Mouse (Mus musculus) kidney, adult 8-10 months (tissue): ENCODE data around the gene Tsga13.

Source experiments
- DNase-seq, 2 experiments: peaks; one replicate each; pipeline ENCODE4 v3.0.0; 2022

Tsga13 gene

DNA sequence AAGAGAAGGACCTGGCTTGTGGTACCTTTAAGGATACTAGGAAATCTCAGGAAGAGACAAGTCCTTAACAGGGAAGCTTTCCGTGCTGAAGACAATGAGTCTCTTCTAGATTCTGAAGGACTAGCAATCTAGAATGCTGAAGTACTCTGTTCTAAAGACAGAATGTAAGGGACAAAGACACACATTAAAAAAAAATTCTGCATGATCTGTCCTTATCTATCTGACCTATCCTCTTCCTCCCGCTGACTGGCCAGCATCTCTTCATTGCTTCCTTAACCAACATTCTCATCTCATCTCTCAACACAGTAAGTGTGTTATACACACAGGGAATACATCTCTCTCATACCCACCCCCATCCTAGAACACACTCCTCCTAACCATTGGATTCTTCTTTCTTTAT is at the start of gene Tsga13:
Tsga13 (minus strand) TSS at position 101 of the 400 bp plus-strand sequence.
- no peak for DNase-seq

DNA sequence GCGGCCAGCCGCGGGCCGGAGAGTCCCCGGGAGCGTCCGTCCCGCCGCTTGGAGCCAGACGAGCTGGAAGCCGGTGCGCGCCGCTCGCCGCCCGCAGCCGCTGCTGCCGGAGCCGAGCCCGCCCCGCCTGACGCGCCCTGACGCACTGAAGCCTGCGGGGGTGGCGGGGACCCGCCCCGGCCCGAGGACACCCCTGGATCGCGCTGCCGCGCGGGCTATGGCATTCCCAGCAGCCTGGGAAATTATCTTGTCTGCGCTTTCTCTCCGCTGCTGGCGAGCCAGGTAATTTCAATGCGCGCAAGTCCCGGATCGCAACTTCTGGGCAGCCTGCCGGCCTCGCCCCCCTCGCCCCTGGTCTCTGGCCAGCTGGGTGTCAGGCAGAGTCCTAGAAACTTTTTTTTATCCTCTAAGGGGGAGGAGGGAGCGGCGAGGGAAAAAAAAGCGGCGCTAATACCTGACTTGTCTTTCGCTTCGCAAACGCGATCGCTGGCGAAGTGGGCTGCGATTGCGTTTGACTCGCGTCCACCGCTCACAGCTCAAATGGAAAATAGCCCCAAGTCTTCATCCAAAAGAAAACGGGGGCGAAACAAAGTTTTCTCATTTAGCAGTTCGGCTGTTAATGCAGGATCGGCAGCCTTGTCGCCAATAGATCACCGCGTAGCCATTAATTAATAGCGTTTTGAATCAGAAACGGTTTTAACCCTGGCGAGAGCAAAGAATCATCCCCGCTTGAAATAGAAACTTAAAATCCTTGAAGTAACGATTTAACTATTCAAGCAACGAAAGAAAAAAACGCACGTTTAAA is 43.6 kb upstream of the Tsga13 start, which contains the start of gene Klf14:
Klf14 (minus strand) TSS at position 343 of the 805 bp plus-strand sequence.
- DNase-seq: no peak

GRCm38 (mm10) chr6:30957784-30958735 is 42.7 kb upstream of the Tsga13 start:
- DNase-seq: peak in 1 of 2 experiments; percentile 4

DNA sequence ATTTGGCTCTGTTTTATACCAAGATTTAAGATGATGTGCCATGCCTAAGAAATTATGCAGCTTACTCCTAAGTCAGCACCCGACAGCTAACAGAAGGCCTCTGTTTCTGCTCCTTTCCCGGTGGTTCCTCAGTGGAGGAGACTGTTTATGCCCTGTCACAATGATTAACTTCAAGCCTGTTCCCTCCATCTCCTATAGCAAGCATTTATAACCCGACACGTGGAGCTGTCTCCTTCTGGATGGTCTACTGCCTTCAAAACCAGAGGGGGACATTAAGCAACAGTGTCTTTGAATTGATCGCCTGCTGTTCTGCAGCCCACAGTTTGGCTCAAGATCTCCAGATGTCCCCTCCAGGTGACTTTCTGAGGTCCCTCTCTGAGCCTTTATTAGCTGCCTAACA is 23.9 kb upstream of the Tsga13 start:
- DNase-seq: no peak

DNA sequence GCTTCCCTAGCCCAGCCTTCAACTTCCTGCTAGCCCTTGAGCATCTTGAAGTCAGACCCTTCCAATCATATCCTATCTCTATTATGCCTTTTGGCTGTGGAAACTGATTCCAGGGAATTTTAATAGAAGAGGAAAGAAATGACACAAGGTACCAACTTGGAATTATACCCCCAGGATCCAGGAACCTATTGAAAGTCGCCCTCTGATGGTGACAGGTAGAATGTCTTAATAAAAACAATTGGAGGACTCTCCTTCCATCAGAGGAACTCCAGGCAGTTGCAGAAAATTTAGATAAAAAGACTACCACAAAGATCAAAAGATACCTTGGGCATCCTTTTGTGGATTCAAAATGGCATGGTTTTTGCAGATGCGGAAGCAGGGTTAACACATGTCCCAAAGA is 7.4 kb upstream of the Tsga13 start:
- no peak for DNase-seq

- DNase-seq: no peak
Observed at GRCm38 (mm10) chr6:30921826-30922225, 6.5 kb upstream of the Tsga13 start.

DNA sequence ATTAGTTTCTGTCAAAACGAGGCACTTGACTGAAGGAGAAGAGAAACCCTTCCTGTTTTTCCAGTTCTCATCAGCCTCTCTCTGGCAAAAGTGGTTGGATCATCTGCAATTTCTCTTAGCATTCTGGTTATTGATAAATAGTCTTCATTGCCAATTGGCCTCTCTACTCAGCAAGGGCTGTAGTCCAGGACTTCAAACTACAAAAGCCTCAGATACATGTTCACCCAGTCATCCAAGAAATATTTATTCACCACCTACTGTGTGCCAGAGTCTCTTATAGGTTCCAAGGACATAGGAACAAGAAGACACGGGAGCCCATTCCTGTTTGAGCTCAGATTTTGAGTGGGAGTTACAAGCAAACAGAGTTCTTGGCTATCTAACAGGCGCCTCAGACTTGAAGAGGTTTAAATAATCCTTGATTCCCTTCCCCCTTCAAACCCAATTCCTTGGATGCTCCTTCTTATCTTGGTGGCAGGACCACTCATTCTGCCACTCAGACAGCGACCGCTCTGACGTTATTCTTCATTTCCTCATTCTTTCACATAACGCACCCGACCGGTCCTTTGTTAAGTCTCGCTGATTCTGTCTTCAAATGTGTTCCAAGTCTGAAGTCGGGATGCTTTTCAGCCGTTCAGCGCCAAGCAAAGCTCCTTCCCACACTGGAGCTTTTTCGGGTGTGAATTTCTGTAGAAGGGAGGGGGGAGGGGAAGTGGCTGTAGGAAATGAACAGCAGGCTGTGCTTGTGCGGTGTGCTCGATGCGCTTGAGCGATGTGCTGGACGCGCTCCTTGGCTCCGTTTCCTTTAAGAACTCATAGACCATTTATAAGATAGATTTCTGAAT is 5.7 kb upstream of the Tsga13 start:
- peak in 1 of 2 experiments; percentile 16 for DNase-seq

DNA sequence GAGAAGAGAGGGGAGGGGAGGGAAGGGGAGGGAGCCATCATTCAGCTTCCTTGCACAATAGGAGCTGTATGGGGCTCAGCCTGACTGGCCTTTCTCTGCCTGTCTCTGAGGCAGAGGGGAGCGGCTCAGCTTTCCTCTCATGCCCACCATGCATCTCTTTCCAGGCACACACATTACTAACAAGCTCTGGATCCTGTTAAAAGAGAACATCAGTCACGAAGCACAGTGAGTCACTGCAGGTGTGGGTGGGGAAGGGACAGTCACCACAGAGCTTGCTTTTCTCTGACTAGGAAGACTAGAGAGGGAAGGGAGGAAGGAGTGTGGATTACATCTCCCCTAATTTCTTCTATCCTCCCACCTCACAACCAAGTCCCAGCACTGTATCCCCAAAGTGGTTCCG is 7.4 kb downstream of the Tsga13 start:
- DNase-seq: no peak

DNA sequence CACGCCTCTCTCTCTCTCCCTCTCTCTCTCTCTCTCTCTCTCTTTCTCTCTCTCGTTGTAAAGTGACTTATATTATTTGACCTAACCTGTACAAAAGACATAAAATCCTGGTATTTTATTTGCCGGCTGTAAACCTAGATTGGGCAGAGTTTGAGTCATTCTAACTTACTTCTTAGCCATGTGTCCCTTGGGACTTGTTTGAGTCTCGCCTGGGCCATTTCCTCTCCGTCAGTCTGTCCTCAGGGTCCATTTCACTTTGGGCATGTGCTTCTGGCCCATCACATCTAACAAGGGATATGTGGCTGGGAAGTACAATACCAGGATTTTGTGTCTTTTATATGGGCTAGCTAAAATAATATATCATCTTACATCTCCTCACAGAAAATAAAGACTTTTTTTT is 10.5 kb downstream of the Tsga13 start:
- DNase-seq: no peak

GRCm38 (mm10) chr6:30904033-30904432 is 11.3 kb downstream of the Tsga13 start:
- DNase-seq: no peak

GRCm38 (mm10) chr6:30897520-30897919 is 17.9 kb downstream of the Tsga13 start:
- no peak for DNase-seq

DNA sequence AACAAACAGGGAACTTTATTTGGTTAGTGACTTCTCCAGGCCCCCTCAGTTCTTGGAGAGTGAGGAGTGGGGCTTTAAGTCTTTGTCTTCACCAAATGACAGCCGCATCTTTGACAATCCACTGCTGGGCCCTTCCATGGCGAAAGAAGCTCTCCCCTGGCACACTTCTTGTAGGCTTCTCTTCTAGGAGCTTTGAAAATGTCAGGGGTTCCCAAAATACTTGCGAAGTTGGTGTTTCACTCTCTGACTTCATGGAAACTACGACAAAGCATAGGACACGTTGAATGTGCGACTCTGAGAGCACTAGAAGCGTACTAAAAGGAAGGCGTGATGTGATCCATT is 18.4 kb downstream of the Tsga13 start:
- DNase-seq: no peak

DNA sequence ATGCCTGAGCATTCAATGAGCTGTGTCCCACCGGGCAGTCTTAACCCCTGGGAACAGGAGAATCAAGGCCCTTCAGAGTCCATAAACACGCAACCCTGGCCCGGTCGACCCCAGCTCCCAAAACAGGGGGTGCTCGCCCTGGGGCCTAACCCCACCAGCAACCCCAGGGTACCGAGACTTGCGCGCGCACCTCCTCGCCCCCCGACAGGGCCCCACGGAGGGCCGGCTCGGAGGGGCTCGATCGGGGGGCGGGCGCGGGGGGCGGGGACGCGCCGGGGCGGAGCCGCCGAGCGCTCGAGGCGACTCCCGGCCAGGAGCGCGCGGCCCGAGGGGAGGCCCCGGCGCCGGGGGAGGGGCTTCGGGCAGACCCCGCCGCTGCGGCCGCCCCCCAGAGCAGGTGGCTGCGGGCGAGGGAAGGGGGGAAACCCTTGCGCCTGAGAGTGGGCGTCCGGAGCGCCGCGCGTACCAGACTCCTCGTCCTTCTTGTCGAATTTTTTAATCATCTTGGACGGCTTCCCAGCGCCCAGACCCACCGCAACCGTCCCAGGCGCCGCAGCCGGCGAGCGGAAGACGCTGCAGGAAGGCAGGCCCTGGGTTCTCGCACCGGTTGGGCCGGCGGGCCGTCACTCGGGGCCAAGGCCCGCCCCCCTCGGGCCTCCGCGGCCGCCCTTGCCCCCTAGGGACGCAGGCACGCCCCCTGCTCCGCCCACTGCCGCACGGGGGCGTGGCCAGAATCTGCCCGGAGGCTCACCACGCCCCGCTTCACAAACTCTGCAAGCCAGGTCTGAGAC is 19.0 kb downstream of the Tsga13 start, which contains the start of gene Copg2:
Copg2 (minus strand) TSS at position 600 of the 791 bp plus-strand sequence.
- peak; percentile 91 to 94 for DNase-seq

- no peak for DNase-seq
Observed at GRCm38 (mm10) chr6:30895819-30896194, 19.6 kb downstream of the Tsga13 start.

- no peak for DNase-seq
Observed at GRCm38 (mm10) chr6:30893081-30893480, 22.3 kb downstream of the Tsga13 start.

GRCm38 (mm10) chr6:30891761-30892160 is 23.6 kb downstream of the Tsga13 start:
- no peak for DNase-seq

- no peak for DNase-seq
Observed at GRCm38 (mm10) chr6:30884856-30885255, 30.5 kb downstream of the Tsga13 start.

DNA sequence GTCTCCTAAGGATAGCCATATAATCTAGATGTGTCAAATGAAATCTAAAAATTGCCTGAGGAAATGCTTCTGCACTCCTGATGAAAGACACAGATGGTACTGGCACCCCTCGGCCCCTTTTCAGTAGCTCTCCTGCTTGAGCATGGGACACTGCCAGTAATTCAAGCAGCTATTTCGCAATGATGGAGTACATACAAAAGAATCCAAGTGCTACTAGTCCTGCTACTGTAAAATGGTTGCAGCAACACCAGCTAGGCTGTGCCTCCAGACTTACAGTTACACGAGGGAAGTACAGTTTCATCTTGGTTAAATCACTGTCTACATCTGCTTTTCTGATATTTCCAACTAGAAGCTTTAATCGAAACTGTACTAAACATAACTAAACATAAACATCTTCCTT is 31.9 kb downstream of the Tsga13 start:
- no peak for DNase-seq

GRCm38 (mm10) chr6:30876661-30877060 is 38.7 kb downstream of the Tsga13 start:
- DNase-seq: no peak

- no peak for DNase-seq
Observed at GRCm38 (mm10) chr6:30866501-30866900, 48.9 kb downstream of the Tsga13 start.

GRCm38 (mm10) chr6:30865031-30865678 is 50.2 kb downstream of the Tsga13 start:
- DNase-seq: no peak
